Mouse (Mus musculus) erythroblast, embryonic 14.5 days (primary cell): ENCODE measurements around the gene Dcaf1.

ENCODE experiments used
- GATA1 ChIP-seq: IDR thresholded peaks from 2 replicates; pipeline ENCODE4 v1.6.1; 2012; ENCODE audit warnings: low read length, inconsistent platforms, mixed read lengths
- TAL1 ChIP-seq: IDR thresholded peaks from 3 replicates; pipeline ENCODE4 v1.6.1; 2012; ENCODE audit warnings: low read length, inconsistent platforms, mixed read lengths

GRCm38 (mm10) chr9:106783554-106783953, 38.1 kb upstream of the Dcaf1 start:
- TF ChIP-seq TAL1 (no peak), GATA1 (no peak)
